Mouse (Mus musculus) spleen, adult 12 weeks (tissue): ENCODE measurements around the gene Abcc1.

Source experiments
- DNase-seq: peaks from one replicate; pipeline ENCODE4 v3.0.0; 2022; ENCODE audit warnings: low spot score

The Abcc1 gene

GRCm38 (mm10) chr16:14501649-14502360 lies 140.4 kb downstream of the Abcc1 start:
- DNase-seq = no peak

DNA sequence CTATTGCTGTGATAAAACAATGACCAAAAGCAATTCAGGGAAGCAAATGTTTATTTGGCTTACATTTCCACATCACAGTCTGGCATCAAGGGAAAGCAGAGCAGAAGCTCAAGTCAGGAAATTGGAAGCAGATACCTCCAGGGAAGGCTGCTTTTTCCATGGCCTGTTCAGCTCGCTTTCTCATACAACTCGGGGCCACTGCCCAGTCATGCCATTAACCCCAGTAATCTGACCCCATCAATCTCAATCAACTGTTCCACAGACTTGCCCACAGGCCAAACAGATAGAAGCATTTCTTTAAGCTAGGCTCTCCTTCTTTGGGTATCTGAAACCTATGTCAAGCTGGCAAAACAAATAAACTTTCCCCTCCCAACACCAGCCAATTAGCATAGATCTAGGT lies 145.1 kb downstream of the Abcc1 start:
- DNase-seq = no peak
